Mouse (Mus musculus) MEL (cell line): ENCODE measurements around the gene Notch2. TPM values are rescaled to one million over a fixed set of nuclear protein-coding genes. Genes with fewer than 3 reads are reported as not detected.
A peak's percentile ranks its signal among the peaks of the same experiment; 100 is the strongest.

ENCODE experiments used
- DNase-seq: peaks from one replicate; pipeline ENCODE4 v3.0.0; 2011; ENCODE audit warnings: low read depth, low spot score
- H3K27ac ChIP-seq: 2 replicates; pipeline ENCODE4 v1.5.1; 2012; ENCODE audit warnings: low read depth, mild to moderate bottlenecking, control low read depth, low read length, moderate library complexity; ENCODE audit not compliant: control insufficient read depth
- H3K27me3 ChIP-seq, 2 experiments: fragments of 150-350 bp in 1 of 2; sonication (generic) in 1 of 2; 2 replicates each; pipeline ENCODE4 v1.6.1; 2012; ENCODE audit warnings: low read length in 2 of 2, mild to moderate bottlenecking in 2 of 2, improper control_type of control experiment in 1 of 2, moderate library complexity in 1 of 2; ENCODE audit not compliant: insufficient read depth in 2 of 2, control insufficient read depth in 1 of 2
- H3K36me3 ChIP-seq, 2 experiments: 2 replicates each; pipeline ENCODE4 v1.6.1; 2012 to 2014; ENCODE audit warnings: low read length in 2 of 2, improper control_type of control experiment in 1 of 2, inconsistent platforms in 1 of 2, mild to moderate bottlenecking in 1 of 2; ENCODE audit not compliant: insufficient read depth in 2 of 2, control insufficient read depth in 1 of 2
- H3K4me1 ChIP-seq, 2 experiments: fragments of 150-350 bp in 1 of 2; sonication (generic) in 1 of 2; 2 replicates each; pipeline ENCODE4 v1.6.1; 2012; ENCODE audit warnings: low read length in 2 of 2, improper control_type of control experiment in 1 of 2, mild to moderate bottlenecking in 1 of 2; ENCODE audit not compliant: insufficient read depth in 2 of 2, control insufficient read depth in 1 of 2
- H3K4me3 ChIP-seq, 2 experiments: fragments of 150-350 bp in 1 of 2; sonication (generic) in 1 of 2; 2 replicates each; pipeline ENCODE4 v1.5.1; 2012; ENCODE audit warnings: low read depth in 2 of 2, low read length in 2 of 2, mild to moderate bottlenecking in 2 of 2, moderate library complexity in 2 of 2, control low read depth in 1 of 2, improper control_type of control experiment in 1 of 2; ENCODE audit not compliant: control insufficient read depth in 1 of 2, insufficient read depth in 1 of 2
- H3K79me2 ChIP-seq: 2 replicates; pipeline ENCODE4 v1.6.1; 2012; ENCODE audit warnings: mild to moderate bottlenecking, low read length, moderate library complexity; ENCODE audit not compliant: control insufficient read depth, poor library complexity, insufficient read depth
- H3K9ac ChIP-seq: 2 replicates; pipeline ENCODE4 v1.6.1; 2012; ENCODE audit warnings: low read depth, mild to moderate bottlenecking, control low read depth, low read length, moderate library complexity; ENCODE audit not compliant: control insufficient read depth, poor library complexity, severe bottlenecking
- H3K9me3 ChIP-seq: fragments of 150-350 bp; sonication (generic); replicated peaks from 2 replicates; pipeline ENCODE4 v1.6.1; 2012; ENCODE audit warnings: mild to moderate bottlenecking, low read length, improper control_type of control experiment, moderate library complexity; ENCODE audit not compliant: insufficient read depth
- BHLHE40 ChIP-seq: IDR thresholded peaks from 2 replicates; pipeline ENCODE4 v1.6.1; 2012; ENCODE audit warnings: low read depth, mild to moderate bottlenecking, inconsistent platforms, low read length, improper control_type of control experiment, borderline replicate concordance
- ELF1 ChIP-seq: IDR thresholded peaks from 2 replicates; pipeline ENCODE4 v1.6.1; 2014; ENCODE audit warnings: low read depth, mild to moderate bottlenecking, inconsistent platforms, low read length, improper control_type of control experiment, moderate library complexity
- EP300 ChIP-seq, 2 experiments: IDR thresholded peaks; 2 replicates each; pipeline ENCODE4 v1.6.1; 2011; ENCODE audit warnings: improper control_type of control experiment in 2 of 2, low read length in 2 of 2, low read depth in 1 of 2, mild to moderate bottlenecking in 1 of 2
- ETS1 ChIP-seq: IDR thresholded peaks from 2 replicates; pipeline ENCODE4 v1.6.1; 2012; ENCODE audit warnings: low read depth, mild to moderate bottlenecking, inconsistent platforms, low read length, improper control_type of control experiment, moderate library complexity
- GABPA ChIP-seq: IDR thresholded peaks from 2 replicates; pipeline ENCODE4 v1.6.1; 2012; ENCODE audit warnings: low read depth, mild to moderate bottlenecking, inconsistent platforms, low read length, improper control_type of control experiment, moderate library complexity
- GATA1 ChIP-seq: IDR thresholded peaks from 2 replicates; pipeline ENCODE4 v1.6.1; 2011; ENCODE audit warnings: low read depth, low read length, improper control_type of control experiment
- HCFC1 ChIP-seq: IDR thresholded peaks from 2 replicates; pipeline ENCODE4 v1.6.1; 2012; ENCODE audit warnings: low read depth, mild to moderate bottlenecking, inconsistent platforms, low read length, improper control_type of control experiment, moderate library complexity
- KAT2A ChIP-seq: conservative IDR thresholded peaks from 2 replicates; pipeline ENCODE4 v1.6.1; 2012; ENCODE audit warnings: low read depth, low read length, improper control_type of control experiment, inconsistent platforms
- MYB ChIP-seq: IDR thresholded peaks from 2 replicates; pipeline ENCODE4 v1.6.1; 2011; ENCODE audit warnings: mild to moderate bottlenecking, low read depth, low read length, improper control_type of control experiment
- NELFE ChIP-seq: IDR thresholded peaks from 2 replicates; pipeline ENCODE4 v1.6.1; 2011; ENCODE audit warnings: low read depth, low read length, improper control_type of control experiment
- POLR2A ChIP-seq, 2 experiments: IDR thresholded peaks; 2 replicates each; pipeline ENCODE4 v1.6.1; 2011 to 2012; ENCODE audit warnings: low read length in 2 of 2, mild to moderate bottlenecking in 2 of 2, control low read depth in 1 of 2, improper control_type of control experiment in 1 of 2, low read depth in 1 of 2, moderate library complexity in 1 of 2; ENCODE audit not compliant: control insufficient read depth in 1 of 2, insufficient read depth in 1 of 2, poor library complexity in 1 of 2
- RAD21 ChIP-seq: IDR thresholded peaks from 2 replicates; pipeline ENCODE4 v1.6.1; 2011; ENCODE audit warnings: mild to moderate bottlenecking, low read depth, low read length, improper control_type of control experiment
- SIN3A ChIP-seq: IDR thresholded peaks from 2 replicates; pipeline ENCODE4 v1.6.1; 2012; ENCODE audit warnings: low read length, improper control_type of control experiment, inconsistent platforms
- SMC3 ChIP-seq: IDR thresholded peaks from 2 replicates; pipeline ENCODE4 v1.6.1; 2011; ENCODE audit warnings: low read depth, low read length, improper control_type of control experiment
- TAL1 ChIP-seq: IDR thresholded peaks from 2 replicates; pipeline ENCODE4 v1.6.1; 2012; ENCODE audit warnings: mild to moderate bottlenecking, inconsistent platforms, low read length, moderate library complexity, mixed read lengths
- TBP ChIP-seq: IDR thresholded peaks from 2 replicates; pipeline ENCODE4 v1.8.0; 2011; ENCODE audit warnings: low read depth, low read length, improper control_type of control experiment
- TCF12 ChIP-seq: IDR thresholded peaks from 2 replicates; pipeline ENCODE4 v1.6.1; 2014; ENCODE audit warnings: low read depth, mild to moderate bottlenecking, inconsistent platforms, low read length, improper control_type of control experiment, moderate library complexity
- ZC3H11A ChIP-seq: IDR thresholded peaks from 2 replicates; pipeline ENCODE4 v1.6.1; 2012; ENCODE audit warnings: low read depth, mild to moderate bottlenecking, inconsistent platforms, low read length, improper control_type of control experiment
- ZNF384 ChIP-seq: IDR thresholded peaks from 2 replicates; pipeline ENCODE4 v1.6.1; 2012; ENCODE audit warnings: low read depth, mild to moderate bottlenecking, inconsistent platforms, low read length, improper control_type of control experiment
- polyA plus RNA-seq, 2 experiments: library from polyadenylated mRNA; stranded (reverse) in 1 of 2; unstranded in 1 of 2; fragments of >175 nt in 1 of 2; fragments of >200 nt in 1 of 2; gene quantifications; 2 replicates each; pipeline versions ENCODE4 v1.2.1 to v1.2.4; 2012; ENCODE audit warnings: low replicate concordance in 2 of 2, low read depth in 1 of 2; ENCODE audit not compliant: insufficient read length in 2 of 2, insufficient read depth in 1 of 2, missing spikeins in 1 of 2
- total RNA-seq: library from RNA; depleted of rRNA; stranded (reverse); fragments of 300-350 nt; gene quantifications from 2 replicates; pipeline ENCODE4 v1.2.3, GENCODE M21; 2012

Gene Notch2
- total and polyA plus RNA-seq, 3 experiments = 16.2 to 36.6 (median 16.6) TPM

DNA sequence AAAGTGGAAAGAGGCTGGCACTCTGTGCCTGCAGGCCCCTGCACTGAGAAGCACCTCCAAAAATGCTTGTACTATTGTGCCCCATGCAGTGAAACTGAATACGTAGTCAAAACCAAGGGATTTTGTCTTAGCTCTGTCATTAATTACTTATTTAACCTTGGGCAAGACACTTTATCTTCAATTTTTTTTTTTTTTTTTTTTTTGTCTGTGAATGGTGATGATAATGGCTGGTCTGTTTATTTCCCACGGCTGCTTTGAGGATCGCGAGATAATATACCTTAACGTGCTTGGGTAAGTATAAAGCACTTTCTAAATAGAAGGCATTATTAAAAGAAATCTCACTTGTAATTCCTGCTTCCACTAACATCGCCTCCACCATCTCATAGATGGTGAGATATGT lies 5.2 kb upstream of the Notch2 start:
- no peak overlapping the region; a peak in 1 of 4 replicates for H3K4me3 ChIP-seq
- H3K9me3 ChIP-seq = no peaks in the 10 kb centered on the region
- peaks cover 15 to 34% of the 10 kb centered on the region in 2 experiments for H3K4me1 ChIP-seq
- H3K36me3 ChIP-seq = peaks cover 0 to 32% of the 10 kb centered on the region in 2 experiments; a peak in 2 of 4 replicates
- no peaks in the 10 kb centered on the region; the same call in 1 of the 2 replicates for H3K79me2 ChIP-seq
- DNase-seq = peak; percentile 39
- H3K27me3 ChIP-seq = no peaks in the 10 kb centered on the region
- TF ChIP-seq EP300 (IDR thresholded peaks at IDR 0.05; ENCODE audit: low read depth in 1 of 2, low read length in 2 of 2) (peak in 1 of 2 experiments; percentile 37; a peak in 2 of 4 replicates), ETS1 (peak; percentile 55; the same call in 1 of the 2 replicates), KAT2A (no peak), ZNF384 (peak; percentile 96)
- no peak overlapping the region for H3K27ac ChIP-seq
- H3K9ac ChIP-seq = no peak overlapping the region

DNA sequence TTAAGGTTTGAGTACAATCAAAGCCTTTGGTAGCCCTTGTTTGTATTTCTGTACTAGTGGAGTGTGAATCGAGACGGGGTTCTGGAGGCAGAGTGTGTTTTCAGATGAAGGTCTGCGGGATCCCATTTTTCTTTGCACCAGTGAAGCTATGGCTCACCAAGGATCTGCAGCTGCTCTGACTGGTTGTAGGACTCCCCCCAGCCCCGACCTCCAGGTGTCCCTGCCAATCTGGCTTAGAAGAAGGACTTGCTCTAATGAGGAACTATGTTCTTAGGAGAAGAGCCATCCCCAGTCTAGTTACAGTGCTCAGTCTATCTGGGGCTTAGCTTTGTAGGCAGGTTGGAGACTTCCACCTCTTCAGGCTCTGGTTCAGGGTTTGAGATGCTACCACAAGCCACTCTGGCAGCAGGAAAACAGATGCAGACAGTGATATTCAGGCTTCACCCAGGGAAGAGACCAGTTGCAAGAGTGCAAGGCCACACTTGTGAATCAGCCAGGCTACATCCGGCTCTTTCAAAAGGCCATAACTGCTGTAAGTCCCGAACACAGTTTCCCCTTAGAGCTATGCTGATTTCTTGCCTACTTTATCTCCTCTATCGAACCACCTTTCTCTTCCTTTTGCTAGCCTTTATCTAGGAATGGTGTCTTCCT lies 4.0 kb upstream of the Notch2 start:
- Histone ChIP-seq H3K9me3 (no peaks in the 10 kb centered on the region), H3K4me1 (peaks cover 15 to 30% of the 10 kb centered on the region in 2 experiments), H3K36me3 (peaks cover 0 to 23% of the 10 kb centered on the region in 2 experiments; a peak in 2 of 4 replicates), H3K27ac (peak overlapping the region; percentile 4; the same call in 1 of the 2 replicates), H3K4me3 (peak overlapping the region in 1 of 2 experiments; percentile 7; a peak in 1 of 4 replicates), H3K27me3 (no peaks in the 10 kb centered on the region), H3K79me2 (peaks cover 9% of the 10 kb centered on the region), H3K9ac (peak overlapping the region; percentile 27; the same call in 1 of the 2 replicates)
- DNase-seq = peak; percentile 64
- TF ChIP-seq TAL1 (no peak), POLR2A (IDR thresholded peaks at IDR 0.05; ENCODE audit: control insufficient read depth in 1 of 2, insufficient read depth in 1 of 2, low read depth in 1 of 2, low read length in 2 of 2, poor library complexity in 1 of 2) (no peak), SIN3A (peak; percentile 22; the same call in 1 of the 2 replicates), GATA1 (0 out of 2 replicates have a peak, but pooled peaks have one; percentile 13)

- H3K79me2 ChIP-seq = peaks cover 38% of the 10 kb centered on the region
- no peaks in the 10 kb centered on the region for H3K27me3 ChIP-seq
- H3K4me1 ChIP-seq = peaks cover 8 to 29% of the 10 kb centered on the region in 2 experiments
- no peak for DNase-seq
- H3K9me3 ChIP-seq = no peaks in the 10 kb centered on the region
- peaks cover 0 to 32% of the 10 kb centered on the region in 2 experiments; a peak in 2 of 4 replicates for H3K36me3 ChIP-seq
- peak overlapping the region; percentile 83 to 88 for H3K4me3 ChIP-seq
- peak overlapping the region; percentile 86 for H3K9ac ChIP-seq
- TF ChIP-seq ELF1 (no peak), HCFC1 (no peak), TAL1 (no peak), ETS1 (no peak), SMC3 (no peak), GABPA (no peak), TCF12 (no peak), TBP (no peak), RAD21 (no peak), BHLHE40 (no peak), ZC3H11A (no peak), MYB (no peak), NELFE (no peak)
- peak overlapping the region; percentile 53; the same call in 1 of the 2 replicates for H3K27ac ChIP-seq
Observed at GRCm38 (mm10) chr3:98013086-98013400, 284 bp upstream of the Notch2 start.
